Mouse (Mus musculus) gastrocnemius, adult 2 months (tissue): ENCODE data around the gene Dhcr7. TPM values are rescaled to one million over a fixed set of nuclear protein-coding genes. Genes with fewer than 3 reads are reported as not detected.

ENCODE experiments used
- DNase-seq: peaks from one replicate; pipeline ENCODE4 v3.0.0; 2022
- H3K27ac ChIP-seq: fragments of 200-600 bp; 2 replicates; pipeline ENCODE4 v1.8.1; 2022; ENCODE audit warnings: mild to moderate bottlenecking
- H3K4me3 ChIP-seq: fragments of 200-600 bp; 2 replicates; pipeline ENCODE4 v1.8.1; 2022; ENCODE audit warnings: mild to moderate bottlenecking, moderate library complexity
- CTCF ChIP-seq: fragments of 200-600 bp; IDR thresholded peaks from 2 replicates; pipeline ENCODE4 v1.8.1; 2022; ENCODE audit warnings: antibody characterized with exemption, mild to moderate bottlenecking, moderate library complexity
- intact Hi-C: fragments of 180-260 bp; cut with DNase I; formaldehyde crosslinking; loops from one replicate; pipeline ENCODE4 v1.15.1; 2025
- microRNA-seq: library from miRNA; unstranded; fragments of <30 nt; microRNA quantifications from one replicate; pipeline ENCODE4 v1.2.0, GENCODE M21; 2021
- total RNA-seq, 2 experiments: library from RNA; stranded (reverse); gene quantifications; 2 replicates each; pipeline ENCODE4 v1.2.3; 2021

Dhcr7 gene
- total RNA-seq, 2 experiments from 2014 or later: 4.2 to 7.6 TPM

GRCm38 (mm10) chr7:143840121-143840520, 17.2 kb downstream of the Dhcr7 start:
- intact Hi-C loops: no loop called here
- Histone ChIP-seq H3K27ac (no peak overlapping the region), H3K4me3 (no peak overlapping the region)
- no peak for DNase-seq
- TF ChIP-seq CTCF: no peak

DNA sequence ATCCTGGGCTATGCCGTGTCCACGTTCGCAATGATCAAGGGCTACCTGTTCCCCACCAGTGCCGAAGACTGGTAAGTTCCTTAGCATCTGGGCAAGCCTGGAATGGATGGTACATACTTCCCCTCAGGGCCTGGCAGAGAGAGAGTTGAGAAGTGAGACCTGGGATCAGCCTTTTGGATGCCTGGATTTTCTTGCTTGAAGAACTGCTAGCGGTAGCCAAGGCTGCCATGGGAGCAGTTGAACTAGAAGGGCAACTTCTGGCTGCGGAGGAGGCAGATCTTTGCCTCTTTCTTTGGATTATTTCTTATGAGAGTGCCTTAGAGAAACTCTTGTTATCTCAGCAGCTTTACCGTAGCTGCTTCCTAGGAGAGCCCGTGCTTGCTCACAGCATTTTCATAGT, 18.4 kb downstream of the Dhcr7 start:
- intact Hi-C loops: no loop called here
- Histone ChIP-seq H3K27ac (no peak overlapping the region), H3K4me3 (no peak overlapping the region)
- no peak for TF ChIP-seq CTCF
- DNase-seq: no peak

- no peak for DNase-seq
- H3K27ac ChIP-seq: no peak overlapping the region
- intact Hi-C loops: no loop called here
- no peak overlapping the region for H3K4me3 ChIP-seq
- TF ChIP-seq CTCF: no peak
Measured at GRCm38 (mm10) chr7:143848127-143848767, 25.3 kb downstream of the Dhcr7 start.

GRCm38 (mm10) chr7:143848768-143849482, 26.0 kb downstream of the Dhcr7 start:
- no peak overlapping the region for H3K27ac ChIP-seq
- no peak for TF ChIP-seq CTCF
- intact Hi-C loops: no loop called here
- DNase-seq: no peak
- no peak overlapping the region for H3K4me3 ChIP-seq

- intact Hi-C loops: no loop called here
- H3K27ac ChIP-seq: no peak within 1 kb of the TSS
- no peak for TF ChIP-seq CTCF
- no peak within 1 kb of the TSS for H3K4me3 ChIP-seq
- DNase-seq: no peak
Measured at GRCm38 (mm10) chr7:143866538-143866937, 43.6 kb downstream of the Dhcr7 start, which contains the start of gene Gm498. Gene Gm498 (plus strand): TSS chr7:143866838.

DNA sequence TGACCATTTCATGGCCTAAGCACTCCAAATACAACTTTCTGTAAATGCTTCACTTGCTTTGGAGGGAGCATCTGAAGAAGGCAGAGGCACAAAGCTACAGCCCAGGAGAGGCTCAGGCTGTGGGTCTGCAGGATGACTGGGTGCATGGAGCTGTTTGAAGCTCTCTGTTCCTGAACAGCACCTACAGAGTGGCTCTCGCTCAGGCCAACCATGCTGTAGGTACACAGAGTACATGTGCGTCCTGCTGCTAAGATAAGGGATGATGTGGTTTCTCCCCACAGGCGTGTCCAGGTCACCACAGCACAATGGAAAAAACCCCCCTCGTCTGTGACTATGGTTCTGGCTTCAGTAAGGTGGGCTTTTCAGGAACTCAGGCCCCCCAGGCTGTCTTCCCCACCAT, 45.9 kb downstream of the Dhcr7 start:
- Histone ChIP-seq H3K4me3 (no peak overlapping the region), H3K27ac (no peak overlapping the region)
- DNase-seq: no peak
- no peak for TF ChIP-seq CTCF
- intact Hi-C loops: no loop called here

- TF ChIP-seq CTCF: no peak
- no peak for DNase-seq
- intact Hi-C loops: no loop called here
- no peak overlapping the region for H3K27ac ChIP-seq
- H3K4me3 ChIP-seq: no peak overlapping the region
Measured at GRCm38 (mm10) chr7:143883717-143884116, 60.8 kb downstream of the Dhcr7 start.

GRCm38 (mm10) chr7:143891146-143891545, 68.2 kb downstream of the Dhcr7 start:
- DNase-seq: no peak
- Histone ChIP-seq H3K4me3 (no peak overlapping the region), H3K27ac (no peak overlapping the region)
- no peak for TF ChIP-seq CTCF
- intact Hi-C loops: no loop called here

DNA sequence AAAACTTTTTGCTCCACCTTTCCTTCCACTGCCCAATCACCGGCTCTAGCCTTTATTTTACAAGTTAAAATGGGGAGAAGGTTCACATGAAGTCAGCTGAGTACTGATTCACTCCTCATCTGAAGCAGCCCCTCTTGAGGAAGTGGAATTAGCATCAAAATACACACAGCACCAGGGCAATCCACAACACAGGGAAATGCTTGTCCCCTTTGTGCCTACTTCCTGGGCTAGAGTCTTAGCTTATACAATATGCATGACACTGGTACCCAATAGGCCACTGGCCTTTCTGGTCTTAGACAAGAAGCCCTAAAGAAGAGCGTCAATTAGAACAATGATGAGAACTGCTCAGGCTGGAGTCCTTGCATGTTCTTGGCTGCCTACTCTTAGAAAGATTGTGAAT, 69.4 kb downstream of the Dhcr7 start:
- intact Hi-C loops: no loop called here
- no peak for DNase-seq
- H3K27ac ChIP-seq: no peak overlapping the region
- TF ChIP-seq CTCF: no peak
- H3K4me3 ChIP-seq: no peak overlapping the region

Small RNA genes lying within 50 kb of the gene (microRNA-seq; reads per million reads assigned to microRNA genes)
- not detected for gene Gm22064

Other genes with a start within 250 kb of the Dhcr7 start
- gene Cars, start 223.1 kb upstream of the Dhcr7 start, total RNA-seq: 10 to 100 TPM; 37.2 to 42.3 TPM
- gene Tnfrsf26, start 194.4 kb upstream of the Dhcr7 start, total RNA-seq: under 1 TPM; 0.17 to 0.23 TPM
- gene Tnfrsf22, start 173.5 kb upstream of the Dhcr7 start, total RNA-seq: 1 to 10 TPM in 1 of 2 experiments, under 1 TPM in 1; 0.97 to 2.1 TPM
- gene Tnfrsf23, start 137.3 kb upstream of the Dhcr7 start, total RNA-seq: 1 to 10 TPM; 3.0 to 4.1 TPM
- 10 to 100 TPM; 12.7 to 18.4 TPM for gene Osbpl5, start 66.2 kb upstream of the Dhcr7 start, total RNA-seq
- 1 to 10 TPM in 1 of 2 experiments, under 1 TPM in 1; 0.26 to 1.3 TPM for gene Mrgprg, start 56.2 kb upstream of the Dhcr7 start, total RNA-seq
- under 1 TPM; 0.43 to 0.84 TPM for gene Mrgpre, start 38.6 kb upstream of the Dhcr7 start, total RNA-seq
- gene Nadsyn1, start 296 bp upstream of the Dhcr7 start, total RNA-seq: 1 to 10 TPM; 3.7 to 4.6 TPM
- gene Gm498, start 43.7 kb downstream of the Dhcr7 start, total RNA-seq: not detected
- gene Shank2, start 178.8 kb downstream of the Dhcr7 start, total RNA-seq: under 1 TPM; 0.08 to 0.14 TPM